Mouse (Mus musculus): ENCODE data around the gene Olfr355. TPM values are rescaled to one million over a fixed set of nuclear protein-coding genes. Genes with fewer than 3 reads are reported as not detected.

The Olfr355 gene
- polyA plus RNA-seq (2011; ENCODE audit: insufficient read length, low read depth, missing spikeins) = not detected in 2 replicates

GRCm38 (mm10) chr2:36928797-36929196 lies at the start of gene Olfr355:
TSS of gene Olfr355 (minus strand) at chr2:36928897.
- Histone ChIP-seq H3K4me1 (ENCODE audit: control insufficient read depth, insufficient read depth, low read length) (no peaks in the 10 kb centered on the region), H3K4me3 (ENCODE audit: insufficient read depth, low read length) (no peak within 1 kb of the TSS), H3K27ac (ENCODE audit: insufficient read depth, low read length) (no peak within 1 kb of the TSS)
- TF ChIP-seq POLR2A (IDR thresholded peaks at IDR 0.05; ENCODE audit: low read depth, low read length) (no peak), CTCF (IDR thresholded peaks at IDR 0.05; ENCODE audit: borderline replicate concordance, insufficient read depth, low read length) (no peak)

- TF ChIP-seq CTCF (IDR thresholded peaks at IDR 0.05; ENCODE audit: borderline replicate concordance, insufficient read depth, low read length) = no peak
- TF ChIP-seq POLR2A (IDR thresholded peaks at IDR 0.05; ENCODE audit: low read depth, low read length) = no peak
- no peaks in the 10 kb centered on the region for H3K4me1 ChIP-seq (ENCODE audit: control insufficient read depth, insufficient read depth, low read length)
These were observed 8.1 kb upstream of the Olfr355 start, which contains the start of gene Olfr356 for GRCm38 (mm10) chr2:36936821-36937220. TSS of gene Olfr356 (plus strand) at chr2:36937121.

GRCm38 (mm10) chr2:36905380-36905779 lies 23.3 kb downstream of the Olfr355 start, which contains the start of gene Olfr354:
TSS of gene Olfr354 (plus strand) at chr2:36905680.
- Histone ChIP-seq H3K4me3 (ENCODE audit: insufficient read depth, low read length) (no peak within 1 kb of the TSS), H3K27ac (ENCODE audit: insufficient read depth, low read length) (no peak within 1 kb of the TSS), H3K4me1 (ENCODE audit: control insufficient read depth, insufficient read depth, low read length) (no peaks in the 10 kb centered on the region)
- no peak for TF ChIP-seq POLR2A (IDR thresholded peaks at IDR 0.05; ENCODE audit: low read depth, low read length)
- TF ChIP-seq CTCF (IDR thresholded peaks at IDR 0.05; ENCODE audit: borderline replicate concordance, insufficient read depth, low read length) = no peak

More at GRCm38 (mm10) chr2:36936821-36937220, 8.1 kb upstream of the Olfr355 start, which contains the start of gene Olfr356:
- no peak within 1 kb of the TSS for H3K4me3 ChIP-seq (ENCODE audit: insufficient read depth, low read length)
- no peak within 1 kb of the TSS for H3K27ac ChIP-seq (ENCODE audit: insufficient read depth, low read length)

GRCm38 (mm10) chr2:36897114-36897513 lies 31.6 kb downstream of the Olfr355 start:
- H3K4me1 ChIP-seq (ENCODE audit: control insufficient read depth, insufficient read depth, low read length) = no peaks in the 10 kb centered on the region
- no peak overlapping the region for H3K4me3 ChIP-seq (ENCODE audit: insufficient read depth, low read length)
- TF ChIP-seq POLR2A (IDR thresholded peaks at IDR 0.05; ENCODE audit: low read depth, low read length) (no peak), CTCF (IDR thresholded peaks at IDR 0.05; ENCODE audit: borderline replicate concordance, insufficient read depth, low read length) (no peak)
- no peak overlapping the region for H3K27ac ChIP-seq (ENCODE audit: insufficient read depth, low read length)

GRCm38 (mm10) chr2:36892836-36893235 lies 35.9 kb downstream of the Olfr355 start, which contains the start of gene Olfr353:
TSS of gene Olfr353 (minus strand) at chr2:36892936.
- TF ChIP-seq POLR2A (IDR thresholded peaks at IDR 0.05; ENCODE audit: low read depth, low read length) = no peak
- TF ChIP-seq CTCF (IDR thresholded peaks at IDR 0.05; ENCODE audit: borderline replicate concordance, insufficient read depth, low read length) = no peak
- Histone ChIP-seq H3K4me3 (ENCODE audit: insufficient read depth, low read length) (no peak within 1 kb of the TSS), H3K4me1 (ENCODE audit: control insufficient read depth, insufficient read depth, low read length) (no peaks in the 10 kb centered on the region), H3K27ac (ENCODE audit: insufficient read depth, low read length) (no peak within 1 kb of the TSS)

Other genes with a start within 250 kb of the Olfr355 start
- not detected in 2 replicates for gene Olfr346, start 243.1 kb downstream of the Olfr355 start, polyA plus RNA-seq (2011; ENCODE audit: insufficient read length, low read depth, missing spikeins)
- gene Olfr347, start 197.0 kb downstream of the Olfr355 start, polyA plus RNA-seq (2011; ENCODE audit: insufficient read length, low read depth, missing spikeins) = not detected in 2 replicates
- gene Olfr348, start 144.6 kb downstream of the Olfr355 start, polyA plus RNA-seq (2011; ENCODE audit: insufficient read length, low read depth, missing spikeins) = not detected in 2 replicates
- gene Olfr50, start 138.4 kb downstream of the Olfr355 start, polyA plus RNA-seq (2011; ENCODE audit: insufficient read length, low read depth, missing spikeins) = not detected in 2 replicates
- not detected in 2 replicates for gene Olfr3, start 111.9 kb downstream of the Olfr355 start, polyA plus RNA-seq (2011; ENCODE audit: insufficient read length, low read depth, missing spikeins)
- not detected in 2 replicates for gene Olfr350, start 82.6 kb downstream of the Olfr355 start, polyA plus RNA-seq (2011; ENCODE audit: insufficient read length, low read depth, missing spikeins)
- not detected in 2 replicates for gene Olfr351, start 66.2 kb downstream of the Olfr355 start, polyA plus RNA-seq (2011; ENCODE audit: insufficient read length, low read depth, missing spikeins)
- 0.21 TPM in 1 of 2 replicates, not detected in the other for gene Olfr352, start 60.4 kb downstream of the Olfr355 start, polyA plus RNA-seq (2011; ENCODE audit: insufficient read length, low read depth, missing spikeins)
- not detected in 2 replicates for gene Olfr353, start 36.0 kb downstream of the Olfr355 start, polyA plus RNA-seq (2011; ENCODE audit: insufficient read length, low read depth, missing spikeins)
- gene Olfr354, start 23.2 kb downstream of the Olfr355 start, polyA plus RNA-seq (2011; ENCODE audit: insufficient read length, low read depth, missing spikeins) = not detected in 2 replicates
- not detected in 2 replicates for gene Olfr356, start 8.2 kb upstream of the Olfr355 start, polyA plus RNA-seq (2011; ENCODE audit: insufficient read length, low read depth, missing spikeins)
- gene Olfr357, start 64.9 kb upstream of the Olfr355 start, polyA plus RNA-seq (2011; ENCODE audit: insufficient read length, low read depth, missing spikeins) = not detected in 2 replicates
- not detected in 2 replicates for gene Olfr358, start 80.4 kb upstream of the Olfr355 start, polyA plus RNA-seq (2011; ENCODE audit: insufficient read length, low read depth, missing spikeins)
- not detected in 2 replicates for gene Olfr360, start 136.8 kb upstream of the Olfr355 start, polyA plus RNA-seq (2011; ENCODE audit: insufficient read length, low read depth, missing spikeins)
- not detected in 2 replicates for gene Olfr361, start 160.4 kb upstream of the Olfr355 start, polyA plus RNA-seq (2011; ENCODE audit: insufficient read length, low read depth, missing spikeins)
- gene Olfr362, start 189.0 kb upstream of the Olfr355 start, polyA plus RNA-seq (2011; ENCODE audit: insufficient read length, low read depth, missing spikeins) = not detected in 2 replicates
- not detected in 2 replicates for gene Olfr364-ps1, start 210.4 kb upstream of the Olfr355 start, polyA plus RNA-seq (2011; ENCODE audit: insufficient read length, low read depth, missing spikeins)

Measured in embryonic fibroblast, embryonic 13.5 days (primary cell).